Mouse (Mus musculus) lung, postnatal 25 days (tissue): ENCODE results near the gene Susd1.
A peak's percentile ranks its signal among the peaks of the same experiment; 100 is the strongest.

Experiments used
- DNase-seq: peaks from one replicate; pipeline ENCODE4 v3.0.0; 2022; ENCODE audit warnings: low spot score

Susd1 gene

DNA sequence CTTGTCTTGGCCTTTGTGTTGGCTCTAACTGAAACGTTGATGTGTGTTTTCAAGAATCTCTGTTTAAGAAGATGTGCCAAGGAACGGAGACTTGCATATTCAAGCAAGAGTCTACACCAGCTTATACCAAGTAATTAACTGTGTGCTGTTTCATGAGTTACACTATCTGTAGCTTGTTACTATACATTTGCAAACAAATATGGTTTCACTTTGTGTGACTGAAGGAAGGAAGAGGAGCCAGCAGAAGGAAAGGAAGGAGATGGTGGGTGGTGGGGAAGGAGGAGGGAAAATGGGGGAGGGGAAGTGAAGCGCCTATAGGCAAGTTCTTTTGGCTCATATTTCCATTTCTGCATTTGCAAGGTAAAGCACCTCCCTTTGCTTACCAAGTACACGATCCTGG is 58.0 kb downstream of the Susd1 start:
- no peak for DNase-seq

DNA sequence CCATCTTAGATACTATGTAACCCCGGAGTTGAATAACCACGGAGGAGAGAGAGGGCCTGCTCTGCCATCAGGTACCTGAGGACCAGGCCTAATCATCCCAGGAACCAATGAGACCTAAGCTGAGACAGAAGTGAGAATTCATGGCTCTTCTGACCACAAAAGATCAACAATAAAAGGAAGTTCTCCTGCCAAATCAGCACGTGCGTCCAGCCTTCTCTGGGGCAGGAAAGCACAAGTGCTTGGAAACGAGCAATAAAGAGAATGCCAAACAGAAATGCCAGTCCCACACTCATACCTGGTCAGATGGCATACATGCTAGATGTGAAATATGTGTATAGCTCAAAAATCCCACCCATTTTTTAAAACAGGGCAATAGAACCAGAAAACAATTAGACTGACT is 58.6 kb downstream of the Susd1 start:
- no peak for DNase-seq

DNA sequence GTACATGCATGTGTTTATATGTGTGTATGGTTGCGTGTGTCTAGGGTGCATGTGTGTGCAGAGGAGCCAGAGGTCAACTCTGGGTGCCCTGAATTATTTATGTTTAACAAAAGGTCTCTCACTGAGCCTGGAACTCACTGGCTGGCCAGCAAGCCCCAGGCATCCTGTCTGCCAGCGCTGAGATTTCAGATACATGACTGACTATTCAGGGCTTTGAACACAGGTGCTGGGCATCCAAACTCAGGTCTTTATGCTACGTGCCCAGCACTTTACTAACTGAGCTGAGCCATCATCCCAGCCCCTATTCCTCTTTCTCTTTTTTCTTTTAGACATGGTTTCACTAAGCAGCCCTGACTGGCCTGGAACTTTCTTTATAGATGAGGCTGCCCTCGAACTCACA is 59.8 kb downstream of the Susd1 start:
- DNase-seq: no peak

GRCm38 (mm10) chr4:59374271-59374938 is 64.0 kb downstream of the Susd1 start:
- DNase-seq: no peak

DNA sequence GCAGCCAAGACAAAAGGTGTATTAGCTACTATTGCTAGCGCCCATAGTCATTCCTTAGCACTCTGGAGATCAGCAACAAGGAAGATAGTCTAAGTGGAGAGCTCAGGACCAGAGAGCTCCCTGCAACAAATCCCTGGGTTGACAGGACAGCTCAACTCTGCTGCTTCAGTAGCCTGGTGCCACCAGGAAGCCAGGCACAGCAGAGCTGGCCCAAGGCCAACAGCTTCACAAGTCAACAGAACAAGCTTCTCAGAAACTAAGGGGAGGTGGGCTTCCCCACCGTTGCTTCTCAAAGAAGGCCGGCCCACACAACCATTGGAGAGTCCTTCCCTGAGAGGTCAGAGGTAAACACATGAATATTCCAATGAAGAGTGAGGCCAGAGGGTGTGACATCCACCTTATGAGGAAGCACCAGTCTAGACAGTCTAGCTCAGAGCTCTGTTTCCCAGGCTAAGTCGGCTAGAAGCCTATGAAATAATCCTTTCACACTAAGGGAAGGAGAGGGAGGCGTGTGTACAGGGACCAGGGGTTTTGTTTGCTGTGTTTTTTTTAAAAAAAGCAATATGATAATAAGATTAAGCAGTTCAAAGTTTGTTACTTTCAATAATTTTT is 65.8 kb downstream of the Susd1 start:
- no peak for DNase-seq

GRCm38 (mm10) chr4:59371910-59372309 is 66.5 kb downstream of the Susd1 start:
- DNase-seq: no peak

DNA sequence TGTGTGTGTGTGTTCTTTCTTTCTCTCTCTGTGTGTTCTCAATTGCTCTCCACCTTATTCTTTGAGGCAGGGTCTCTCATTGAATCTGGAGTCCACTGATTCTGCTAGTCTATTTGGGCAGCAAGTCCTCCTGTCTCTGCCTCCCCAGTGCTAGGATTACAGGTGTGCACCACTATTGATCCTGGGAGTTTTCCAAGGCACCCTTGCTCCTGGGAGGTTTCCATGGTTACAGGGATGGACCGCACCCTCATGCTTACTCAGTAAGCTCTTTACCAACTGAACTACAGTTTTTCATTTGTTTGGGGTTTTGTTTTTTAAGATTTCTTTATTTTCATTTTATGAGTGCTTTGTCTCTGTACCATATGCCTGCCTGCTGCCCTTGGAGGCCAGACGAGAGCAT is 68.5 kb downstream of the Susd1 start:
- DNase-seq: no peak

DNA sequence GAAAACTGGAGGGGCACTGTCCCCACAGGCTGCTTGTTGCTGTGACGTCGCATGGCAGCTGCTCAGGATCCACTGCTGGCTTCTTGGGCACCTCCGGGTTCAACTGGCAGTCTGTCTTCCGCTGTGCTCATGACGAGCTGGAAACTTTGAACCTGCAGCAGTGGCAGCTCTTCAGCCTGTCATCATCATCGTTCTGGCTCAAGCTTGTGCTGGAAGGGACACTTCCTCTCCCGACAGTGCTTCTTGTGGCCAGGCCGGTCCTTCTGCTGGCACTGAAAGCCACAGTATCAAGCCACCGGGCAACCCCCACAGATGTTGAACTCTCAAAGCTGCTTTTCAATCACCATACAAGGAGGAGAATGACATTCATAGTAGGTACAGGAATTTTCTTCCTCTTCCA is 70.3 kb downstream of the Susd1 start:
- no peak for DNase-seq

DNA sequence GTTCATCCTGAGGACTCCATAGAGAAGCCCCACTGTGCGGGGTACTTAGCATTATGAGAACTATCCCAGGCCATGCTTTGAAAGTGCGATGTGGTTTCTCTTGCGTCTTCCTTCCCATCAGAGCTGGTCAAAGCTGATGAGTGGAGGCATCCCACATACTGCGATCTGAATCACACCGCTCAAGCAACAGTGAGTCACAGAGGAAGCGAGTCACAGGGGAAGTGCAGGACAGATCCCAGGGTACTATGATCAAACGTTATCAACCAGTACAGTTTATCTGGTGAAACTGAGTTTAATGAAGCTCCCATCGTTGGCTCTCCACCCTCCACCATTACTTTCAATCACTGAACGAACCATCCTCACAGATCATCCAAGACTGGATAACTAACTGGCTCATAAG is 72.2 kb downstream of the Susd1 start:
- DNase-seq: no peak

DNA sequence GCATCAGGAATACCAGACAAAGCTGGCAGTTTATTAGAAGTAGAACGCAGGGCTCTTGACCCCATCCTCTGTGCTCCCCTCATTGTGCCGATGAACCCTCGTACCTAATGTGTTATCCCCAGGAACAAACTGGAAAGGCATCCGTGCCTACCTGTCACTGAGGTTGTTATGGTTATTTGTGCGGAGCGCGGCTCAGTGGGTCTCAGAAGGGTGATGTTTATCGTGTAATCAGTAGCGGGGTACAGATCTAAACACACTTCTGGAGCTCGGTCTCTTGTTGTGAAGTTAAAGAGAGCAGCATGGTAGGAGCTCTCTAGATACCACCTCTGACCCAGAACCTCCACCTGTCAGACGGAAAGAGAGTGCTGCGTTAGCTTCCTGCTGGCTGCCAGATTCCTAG is 72.9 kb downstream of the Susd1 start:
- DNase-seq: no peak

DNA sequence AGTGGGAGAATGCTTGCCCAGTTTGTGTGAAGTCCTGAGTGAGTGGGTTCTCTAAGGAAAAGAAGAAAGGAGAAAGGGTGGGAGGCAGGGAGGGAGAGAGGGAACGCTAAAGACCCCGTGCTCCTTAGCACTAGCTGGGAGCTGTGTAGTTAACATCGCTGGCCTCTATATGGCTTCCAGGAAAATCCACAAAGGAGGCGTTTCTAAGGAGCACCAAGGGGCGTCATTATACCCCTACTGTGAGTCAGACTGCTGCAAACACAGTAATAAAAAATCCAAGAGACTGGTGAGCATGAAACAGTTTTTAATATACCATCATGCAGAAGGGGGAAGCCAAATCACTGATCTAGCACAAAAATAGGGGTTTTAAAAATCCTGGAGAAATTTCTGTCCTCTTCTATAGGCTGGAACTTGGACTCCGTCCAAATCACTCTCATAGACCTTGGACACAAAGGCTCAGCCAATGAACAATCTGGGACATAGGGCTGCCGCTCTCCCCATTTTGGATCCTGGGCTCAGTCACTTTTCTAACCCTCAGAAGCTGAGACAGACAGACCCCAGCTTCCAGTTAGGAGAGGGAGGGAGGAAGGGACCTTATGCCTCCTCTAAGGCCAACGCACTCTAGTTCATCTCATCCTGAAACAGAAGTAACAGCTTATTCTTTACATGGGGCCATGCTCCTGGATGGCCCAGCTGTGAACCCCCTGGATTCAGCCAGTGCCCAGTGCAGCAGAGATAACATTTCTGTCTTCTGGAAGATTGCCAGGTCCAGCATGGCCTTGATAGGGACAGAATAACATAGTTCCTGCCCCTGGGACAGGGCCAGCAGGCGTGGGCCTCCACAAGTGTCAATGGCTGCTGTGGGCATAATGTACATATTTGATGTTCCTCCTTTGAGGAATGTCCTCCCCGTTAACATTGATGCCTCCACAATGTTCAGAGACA is 73.9 kb downstream of the Susd1 start:
- no peak for DNase-seq

DNA sequence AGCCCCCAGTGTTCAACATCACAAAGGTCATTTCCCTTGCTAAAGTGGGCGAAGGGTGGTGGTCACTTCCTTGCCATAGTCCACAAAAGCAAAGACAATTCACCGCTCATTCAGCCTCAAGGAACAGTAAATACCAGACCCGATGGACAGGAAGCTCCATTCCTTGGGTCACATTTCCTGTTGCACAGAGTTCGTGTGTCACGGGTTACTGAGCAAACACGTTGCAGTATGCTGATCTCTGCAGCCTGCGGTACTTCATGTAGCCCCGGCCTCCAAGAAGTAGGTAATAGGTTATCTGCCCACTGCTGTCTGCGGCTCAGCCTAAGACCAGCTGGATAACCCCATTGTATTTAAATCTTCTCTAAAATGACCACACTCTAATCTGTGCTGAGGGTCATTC is 75.4 kb downstream of the Susd1 start:
- peak; percentile 55 for DNase-seq

- DNase-seq: peak; percentile 77
Observed at GRCm38 (mm10) chr4:59360704-59361103, 77.7 kb downstream of the Susd1 start.

GRCm38 (mm10) chr4:59359921-59360320 is 78.5 kb downstream of the Susd1 start:
- DNase-seq: no peak

DNA sequence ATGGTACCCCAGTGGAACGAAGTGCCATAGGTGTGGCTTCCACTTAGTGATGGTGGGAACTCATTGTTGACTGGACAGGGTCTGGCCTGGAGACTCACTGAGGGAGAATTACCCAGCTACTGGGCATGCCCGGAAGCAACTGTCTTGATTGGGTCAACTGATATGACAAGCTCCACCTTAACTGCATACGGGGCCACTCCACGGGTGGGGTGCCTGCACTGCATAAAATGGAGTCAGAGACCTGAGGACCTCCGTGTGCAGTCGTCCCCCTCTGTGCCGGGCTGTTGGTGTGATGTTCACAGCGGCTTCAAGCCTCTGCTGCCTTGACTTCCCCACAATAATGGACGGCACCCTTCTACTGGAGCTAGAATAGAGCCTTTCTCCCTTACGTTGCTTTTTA is 79.5 kb downstream of the Susd1 start:
- DNase-seq: no peak

DNA sequence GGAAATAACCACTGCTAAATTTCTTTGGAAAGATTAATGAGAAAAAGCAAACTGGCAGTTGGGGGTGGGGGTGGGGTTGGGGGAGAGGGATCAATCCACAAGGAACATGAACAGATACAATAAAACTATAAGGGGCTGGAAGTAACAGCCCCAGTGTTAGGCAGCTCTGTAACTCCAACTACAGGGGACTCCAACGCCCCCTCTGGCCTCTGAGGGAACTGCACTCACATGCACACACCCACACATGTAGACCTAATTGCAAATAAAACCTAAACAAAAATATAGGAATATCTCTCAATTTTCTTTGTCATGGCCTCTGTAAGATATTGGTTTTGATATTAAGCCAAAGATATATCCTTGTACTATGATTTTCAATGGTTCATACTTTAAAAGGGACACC is 83.0 kb downstream of the Susd1 start:
- no peak for DNase-seq

GRCm38 (mm10) chr4:59354666-59355065 is 83.8 kb downstream of the Susd1 start:
- DNase-seq: no peak

DNA sequence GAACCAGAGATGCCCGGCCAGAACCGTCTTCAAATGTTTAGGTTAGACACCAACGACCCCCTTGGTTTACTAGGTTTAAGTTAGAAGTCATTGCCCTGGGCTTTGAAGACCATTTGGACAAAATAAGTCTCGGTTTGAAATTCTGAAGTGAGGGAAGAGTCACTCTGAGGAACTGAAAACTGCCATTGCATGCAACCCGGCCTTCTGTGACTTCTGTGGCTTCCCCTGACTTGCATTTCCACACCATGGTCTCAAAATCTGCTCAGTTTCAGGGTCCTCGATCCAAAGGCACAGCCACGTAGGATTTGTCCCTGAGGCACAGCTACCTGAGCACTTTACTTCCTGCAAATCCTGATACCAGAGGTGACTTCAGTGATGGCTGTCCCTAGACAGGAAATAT is 86.5 kb downstream of the Susd1 start:
- no peak for DNase-seq

- DNase-seq: no peak
Observed at GRCm38 (mm10) chr4:59350354-59350753, 88.1 kb downstream of the Susd1 start.

DNA sequence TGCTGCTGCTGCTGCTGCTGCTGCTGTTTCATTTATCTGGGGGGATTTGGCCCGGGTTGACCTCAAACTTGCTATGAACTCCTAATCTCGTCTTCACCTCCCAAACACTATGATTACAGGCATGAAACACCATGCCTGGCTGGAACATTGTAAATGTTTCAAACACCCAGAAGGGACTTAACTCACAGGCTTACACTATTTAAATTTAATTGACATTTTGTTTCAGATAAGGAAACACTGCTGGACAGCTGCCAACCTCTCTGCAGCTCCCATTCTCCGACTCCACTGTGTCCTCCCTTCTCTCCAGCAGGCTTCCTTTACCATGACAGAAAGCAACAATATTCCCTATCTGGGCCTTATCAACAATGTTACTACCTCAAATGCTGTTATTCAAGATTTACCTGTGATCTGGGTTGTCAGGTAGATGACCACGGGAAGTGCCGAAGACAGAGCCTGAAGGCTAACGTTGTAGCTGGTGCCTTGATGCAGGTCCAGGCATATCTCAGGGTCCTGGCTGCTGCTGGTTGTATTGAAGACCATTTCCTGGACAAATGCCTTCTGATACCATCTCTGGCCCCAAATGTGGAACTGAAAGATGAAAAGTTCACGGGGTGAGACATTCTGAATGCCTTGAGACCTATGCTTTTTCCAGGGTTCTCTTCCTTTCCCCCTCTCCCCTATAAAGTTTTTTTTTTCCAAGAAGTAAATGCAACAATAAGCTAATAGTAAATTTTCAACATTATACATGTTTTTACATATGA is 88.8 kb downstream of the Susd1 start:
- no peak for DNase-seq

- DNase-seq: peak; percentile 89
Observed at GRCm38 (mm10) chr4:59340714-59341113, 97.7 kb downstream of the Susd1 start.

DNA sequence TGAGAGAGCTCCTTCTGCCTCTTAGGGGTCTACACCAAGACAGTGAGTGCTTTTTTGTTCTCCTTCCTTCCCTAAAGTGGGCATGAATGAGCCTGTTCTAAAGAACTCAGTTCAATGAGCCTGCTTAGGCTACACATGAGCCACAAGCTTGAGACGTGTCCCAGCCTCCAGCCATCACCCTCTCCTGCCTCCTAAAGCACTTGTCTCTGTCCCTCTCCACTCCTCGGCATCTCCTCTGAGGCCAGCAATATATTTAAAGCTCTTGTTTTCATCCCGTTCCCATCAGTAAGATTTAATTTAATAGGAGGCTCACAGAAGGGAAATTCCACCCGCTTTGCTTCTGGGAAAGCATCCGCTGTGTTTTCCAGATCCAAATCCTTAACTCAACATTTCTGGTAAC is 98.4 kb downstream of the Susd1 start:
- no peak for DNase-seq
